Mouse (Mus musculus) ES-Bruce4 (cell line): ENCODE measurements at regions not wholly inside any gene's neighbourhood (a gene's known extent, or its start where the extent isn't known, plus 50 kb on each side); places are given as distances from the start of the nearest gene placed in this dataset.

Experiments used
- H3K27ac ChIP-seq: 2 replicates; pipeline ENCODE4 v1.5.1; 2012; ENCODE audit warnings: low read length, inconsistent platforms; ENCODE audit not compliant: insufficient read depth
- H3K27me3 ChIP-seq: 2 replicates; pipeline ENCODE4 v1.6.1; 2012; ENCODE audit warnings: mild to moderate bottlenecking, low read length, inconsistent platforms; ENCODE audit not compliant: control insufficient read depth, poor library complexity, insufficient read depth, severe bottlenecking
- H3K36me3 ChIP-seq: 2 replicates; pipeline ENCODE4 v1.6.1; 2012; ENCODE audit warnings: inconsistent platforms, mild to moderate bottlenecking, low read length, moderate library complexity; ENCODE audit not compliant: control insufficient read depth, poor library complexity, insufficient read depth, severe bottlenecking
- H3K4me1 ChIP-seq: one replicate; pipeline ENCODE4 v1.8.1; 2011; ENCODE audit warnings: low read length; ENCODE audit not compliant: control insufficient read depth, insufficient read depth
- H3K4me3 ChIP-seq: 2 replicates; pipeline ENCODE4 v1.5.1; 2011; ENCODE audit warnings: low read depth, mild to moderate bottlenecking, low read length
- H3K9ac ChIP-seq: 2 replicates; pipeline ENCODE4 v1.6.1; 2012; ENCODE audit warnings: low read depth, mild to moderate bottlenecking, inconsistent platforms; ENCODE audit not compliant: poor library complexity, severe bottlenecking
- H3K9me3 ChIP-seq: replicated peaks from 2 replicates; pipeline ENCODE4 v1.6.1; 2012; ENCODE audit warnings: mild to moderate bottlenecking, low read length, inconsistent platforms; ENCODE audit not compliant: control insufficient read depth, poor library complexity, insufficient read depth, severe bottlenecking
- CTCF ChIP-seq: IDR thresholded peaks from one replicate; pipeline ENCODE4 v1.8.1; 2011; ENCODE audit warnings: low read depth, low read length
- EP300 ChIP-seq: IDR thresholded peaks from 2 replicates; pipeline ENCODE4 v1.6.1; 2011; ENCODE audit warnings: low read depth, low read length; ENCODE audit not compliant: insufficient read depth
- POLR2A ChIP-seq: IDR thresholded peaks from one replicate; pipeline ENCODE4 v1.8.1; 2011; ENCODE audit warnings: low read length; ENCODE audit not compliant: insufficient read depth

DNA sequence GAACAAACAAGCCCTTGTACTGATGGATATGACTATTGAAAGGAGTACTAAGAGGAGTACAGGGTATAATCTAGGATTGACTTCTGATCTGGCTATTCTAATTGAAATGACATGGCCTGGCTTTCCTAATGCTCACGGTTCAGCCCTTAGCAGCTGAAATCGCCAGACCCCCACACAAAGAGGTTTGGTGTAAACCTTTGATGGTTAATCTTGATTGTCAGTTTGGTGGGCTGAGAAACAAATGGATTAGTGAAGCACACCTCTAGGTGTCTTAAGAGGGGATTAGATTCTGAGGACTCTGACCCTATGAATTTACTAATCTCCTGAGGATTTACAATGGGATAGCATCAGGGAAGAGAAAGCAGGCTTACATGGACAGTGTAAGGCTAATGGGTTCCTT is 623.4 kb upstream of the Adamts9 start:
- Histone ChIP-seq H3K4me3 (no peak overlapping the region), H3K36me3 (no peaks in the 10 kb centered on the region), H3K4me1 (no peaks in the 10 kb centered on the region), H3K27me3 (no peaks in the 10 kb centered on the region), H3K27ac (no peak overlapping the region), H3K9ac (no peak overlapping the region), H3K9me3 (no peaks in the 10 kb centered on the region)
- no peak for TF ChIP-seq EP300
- no peak for TF ChIP-seq POLR2A
- no peak for TF ChIP-seq CTCF

DNA sequence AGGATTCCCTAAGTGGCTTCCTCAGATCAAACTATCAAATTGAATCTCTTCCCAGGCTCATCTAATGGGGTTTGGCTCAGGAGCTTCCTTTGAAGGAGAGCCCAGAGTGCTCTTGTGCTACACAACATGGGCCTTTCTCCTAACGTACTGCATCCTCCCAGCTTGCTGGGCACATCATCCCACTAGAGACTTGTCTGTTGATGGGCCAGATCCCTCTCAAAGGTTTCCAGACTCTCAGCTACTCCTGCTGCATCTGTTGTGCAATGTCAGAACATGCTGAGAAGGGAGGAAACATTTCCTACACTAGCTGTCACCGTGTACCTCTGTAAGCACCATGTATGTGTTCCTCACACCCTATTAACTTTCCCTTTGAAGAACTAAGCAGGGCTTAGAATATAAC is 605.0 kb upstream of the Adamts9 start:
- Histone ChIP-seq H3K9me3 (no peaks in the 10 kb centered on the region), H3K36me3 (no peaks in the 10 kb centered on the region), H3K4me1 (no peaks in the 10 kb centered on the region), H3K27ac (no peak overlapping the region), H3K4me3 (no peak overlapping the region), H3K27me3 (no peaks in the 10 kb centered on the region), H3K9ac (no peak overlapping the region)
- TF ChIP-seq EP300 (no peak), CTCF (no peak), POLR2A (no peak)

- H3K27ac ChIP-seq: no peak overlapping the region
- no peak for TF ChIP-seq CTCF
- TF ChIP-seq POLR2A: no peak
- TF ChIP-seq EP300: no peak
These were observed 601.0 kb upstream of the Adamts9 start for GRCm38 (mm10) chr6:93544246-93544645.

DNA sequence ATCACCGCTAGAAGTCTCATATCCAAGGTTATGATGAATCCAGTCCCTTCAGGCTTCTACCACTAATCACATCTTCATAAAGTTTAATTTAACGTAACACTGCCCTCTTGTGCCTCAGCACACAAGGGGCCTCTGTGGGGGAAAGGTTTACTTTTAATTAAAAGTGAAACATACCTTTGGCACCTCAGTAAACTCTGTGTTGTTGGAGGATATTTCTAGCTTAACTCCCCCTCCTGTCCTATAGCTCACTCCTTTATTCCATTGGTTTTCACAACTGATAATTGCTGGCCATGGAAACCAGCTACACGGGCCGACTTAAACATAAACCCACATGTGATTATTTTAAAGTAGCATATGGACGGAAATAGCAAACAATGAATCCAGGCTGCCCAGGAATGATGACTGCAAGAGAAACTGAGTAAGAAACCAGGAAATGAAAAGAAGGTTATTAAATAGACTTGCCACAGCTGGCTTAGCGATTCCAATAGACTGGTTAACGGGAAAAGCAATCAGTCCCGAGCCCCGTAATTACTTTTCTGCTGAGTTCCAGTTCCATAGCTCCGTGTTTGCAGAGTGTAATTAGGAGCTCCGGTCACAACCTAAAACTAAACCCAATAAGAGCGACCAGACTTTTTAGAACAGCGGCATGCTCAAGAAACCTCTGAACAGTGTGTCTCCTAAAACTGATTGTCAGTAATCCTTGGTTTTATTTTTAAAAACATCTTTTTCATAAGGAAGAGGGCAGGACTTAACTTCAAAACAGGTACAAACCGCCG is 600.2 kb upstream of the Adamts9 start:
- Histone ChIP-seq H3K4me1 (no peaks in the 10 kb centered on the region), H3K9me3 (no peaks in the 10 kb centered on the region), H3K36me3 (no peaks in the 10 kb centered on the region), H3K4me3 (no peak overlapping the region), H3K27ac (no peak overlapping the region), H3K9ac (no peak overlapping the region), H3K27me3 (no peaks in the 10 kb centered on the region)
- TF ChIP-seq POLR2A (no peak), EP300 (no peak), CTCF (no peak)

More at GRCm38 (mm10) chr6:93544246-93544645, 601.0 kb upstream of the Adamts9 start:
- no peak overlapping the region for H3K4me3 ChIP-seq
- no peaks in the 10 kb centered on the region for H3K36me3 ChIP-seq
- no peaks in the 10 kb centered on the region for H3K27me3 ChIP-seq
- no peaks in the 10 kb centered on the region for H3K9me3 ChIP-seq
- H3K9ac ChIP-seq: no peak overlapping the region
- H3K4me1 ChIP-seq: no peaks in the 10 kb centered on the region

DNA sequence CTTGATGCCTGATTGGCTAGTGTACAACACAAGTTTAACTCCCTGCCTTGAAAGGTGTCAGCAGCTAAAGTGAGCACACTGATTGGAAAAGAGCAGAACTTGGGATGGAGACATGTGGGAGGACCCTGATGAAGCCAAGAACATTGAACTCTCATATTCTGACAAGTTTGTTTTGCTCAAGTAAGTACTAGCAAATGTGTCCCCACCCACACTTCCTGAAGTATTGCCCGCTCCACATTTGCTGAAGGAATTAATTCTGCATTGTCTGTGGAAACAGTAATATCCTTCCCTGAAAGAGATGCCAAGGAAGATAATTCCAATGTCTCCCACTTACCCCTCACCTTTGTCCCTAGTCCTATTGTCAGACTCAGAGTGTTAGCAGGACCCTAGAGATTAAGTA is 596.3 kb upstream of the Adamts9 start:
- Histone ChIP-seq H3K27ac (no peak overlapping the region), H3K9me3 (no peaks in the 10 kb centered on the region), H3K4me1 (no peaks in the 10 kb centered on the region), H3K4me3 (no peak overlapping the region), H3K9ac (no peak overlapping the region), H3K36me3 (no peaks in the 10 kb centered on the region), H3K27me3 (no peaks in the 10 kb centered on the region)
- TF ChIP-seq POLR2A (no peak), CTCF (no peak), EP300 (no peak)

- Histone ChIP-seq H3K4me1 (no peaks in the 10 kb centered on the region), H3K27me3 (no peaks in the 10 kb centered on the region), H3K27ac (no peak overlapping the region), H3K36me3 (no peaks in the 10 kb centered on the region), H3K9ac (no peak overlapping the region), H3K9me3 (no peaks in the 10 kb centered on the region), H3K4me3 (no peak overlapping the region)
- no peak for TF ChIP-seq EP300
- no peak for TF ChIP-seq CTCF
- TF ChIP-seq POLR2A: no peak
These were observed 595.9 kb upstream of the Adamts9 start for GRCm38 (mm10) chr6:93539171-93539570.
